Mouse (Mus musculus) NIH3T3 (cell line): Measurements from ENCODE around the gene Chmp3.

Source experiments
- DNase-seq: peaks from one replicate; pipeline ENCODE4 v3.0.0-alpha.2; 2012; ENCODE audit warnings: low read depth

The Chmp3 gene

DNA sequence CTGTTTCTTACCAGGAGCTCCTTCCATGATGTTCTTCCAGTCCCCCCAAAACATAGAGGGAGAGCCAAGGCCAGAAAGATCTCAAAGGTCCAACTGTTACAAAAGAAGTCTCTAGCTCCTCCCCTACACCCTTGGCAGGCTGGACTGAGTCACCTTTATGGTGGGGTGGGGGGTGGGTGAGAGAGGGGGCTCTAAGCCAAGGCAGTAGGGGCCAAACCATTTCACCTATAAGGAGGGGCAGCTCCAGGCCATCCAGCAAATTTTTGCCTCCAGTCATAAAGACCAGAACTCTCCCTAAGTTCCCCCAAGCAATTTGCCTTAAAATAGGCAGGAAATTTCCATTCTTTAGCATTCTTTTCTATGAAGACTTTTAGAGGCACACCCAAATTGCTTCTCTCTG lies 65.4 kb downstream of the Chmp3 start:
- DNase-seq: peak; percentile 24

DNA sequence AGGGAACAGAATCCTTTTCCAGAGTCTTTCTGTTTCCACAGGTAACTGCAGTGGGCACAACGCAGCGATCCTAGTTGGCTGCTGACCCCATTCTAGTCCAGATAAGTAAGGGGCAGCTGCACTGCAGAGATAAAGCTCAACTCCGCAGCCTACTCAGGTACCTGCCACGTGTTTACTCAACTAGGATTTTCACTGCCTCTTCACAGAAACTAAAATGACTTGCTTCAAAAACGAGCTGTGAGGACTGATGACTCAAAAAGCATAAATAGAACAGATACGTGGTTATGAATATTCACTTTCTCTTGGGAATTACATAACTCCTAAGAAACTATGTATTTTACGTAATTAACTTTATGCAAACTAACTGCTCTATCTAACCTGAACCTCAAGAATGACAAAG lies 66.4 kb downstream of the Chmp3 start:
- DNase-seq: no peak

DNA sequence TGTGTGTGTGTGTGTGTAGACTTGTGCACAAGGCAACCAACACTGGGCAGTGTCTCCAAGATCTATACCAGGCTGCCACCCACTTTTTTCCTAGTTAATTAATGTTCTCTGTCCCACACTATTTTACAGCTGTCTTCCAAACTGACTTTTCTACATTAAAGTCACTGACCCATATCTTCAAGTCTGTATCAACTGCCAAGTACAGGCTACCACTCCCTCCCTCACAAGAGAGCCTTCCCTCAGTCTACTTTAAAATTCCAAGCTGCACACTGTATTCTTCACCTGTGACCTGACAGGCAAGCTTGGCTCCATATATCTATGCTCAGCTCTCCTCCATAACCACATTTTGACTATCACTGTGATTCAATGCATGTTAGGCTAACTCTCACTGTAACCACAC lies 69.6 kb downstream of the Chmp3 start:
- no peak for DNase-seq

DNA sequence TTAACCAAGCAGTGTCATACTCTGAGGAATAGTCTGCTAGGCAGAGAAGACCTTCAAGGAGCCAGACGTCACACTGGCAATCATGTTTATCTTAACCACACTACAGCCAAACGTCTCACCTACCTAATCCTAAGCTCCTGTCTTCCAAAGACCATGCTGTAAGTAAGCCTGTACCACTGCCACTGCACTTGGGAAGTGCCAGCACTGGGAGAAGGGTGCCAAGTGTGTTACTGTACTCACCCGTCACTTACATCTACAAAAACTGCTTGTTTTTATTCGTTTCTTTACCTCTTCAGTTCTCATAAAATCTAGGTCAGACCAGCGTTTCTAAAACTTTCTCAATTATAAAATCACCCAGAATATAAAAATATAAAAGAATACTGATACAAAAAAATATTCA lies 73.4 kb downstream of the Chmp3 start:
- no peak for DNase-seq

GRCm38 (mm10) chr6:71621551-71621950 lies 78.0 kb downstream of the Chmp3 start:
- no peak for DNase-seq

- peak; percentile 79 for DNase-seq
Measured at GRCm38 (mm10) chr6:71621981-71622380, 78.4 kb downstream of the Chmp3 start.

GRCm38 (mm10) chr6:71624723-71625122 lies 81.1 kb downstream of the Chmp3 start:
- peak; percentile 65 for DNase-seq

DNA sequence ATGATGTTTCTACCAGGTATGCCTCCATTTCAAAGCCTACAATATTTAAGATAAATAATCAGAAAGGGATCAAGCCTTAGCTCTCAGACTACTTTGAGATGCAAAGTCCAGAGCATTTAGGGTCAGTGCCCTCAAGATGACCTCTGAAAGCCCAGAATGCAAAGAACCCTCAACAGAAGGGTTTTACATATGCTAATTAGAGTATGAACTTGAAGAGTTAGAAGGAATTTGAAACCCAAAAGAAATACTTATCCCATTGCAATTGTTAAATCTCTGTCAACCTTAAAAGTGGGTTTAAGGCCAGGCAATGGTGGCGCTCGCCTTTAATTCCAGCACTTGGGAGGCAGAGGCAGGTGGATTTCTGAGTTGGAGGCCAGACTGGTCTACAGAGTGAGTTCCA lies 82.4 kb downstream of the Chmp3 start:
- no peak for DNase-seq

- no peak for DNase-seq
Measured at GRCm38 (mm10) chr6:71627325-71627724, 83.7 kb downstream of the Chmp3 start.

DNA sequence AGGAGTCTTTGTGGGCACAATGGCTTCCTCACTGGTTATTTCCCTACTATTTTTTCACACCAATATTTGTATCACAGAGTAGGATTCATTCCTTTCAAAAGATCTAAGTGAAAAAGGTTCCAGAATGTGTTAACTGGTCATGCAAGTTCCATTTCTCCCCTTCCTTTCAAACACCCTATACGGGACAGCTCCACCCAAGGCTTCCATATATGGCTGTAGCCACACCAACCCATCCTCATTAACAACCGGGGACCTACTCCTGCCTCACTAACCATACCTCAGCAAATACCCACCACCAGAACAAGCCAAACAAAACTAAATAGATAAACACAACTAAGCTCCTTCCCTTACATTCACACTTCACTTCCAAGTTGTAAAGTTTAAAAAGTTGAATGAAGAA lies 87.6 kb downstream of the Chmp3 start:
- peak; percentile 46 for DNase-seq

DNA sequence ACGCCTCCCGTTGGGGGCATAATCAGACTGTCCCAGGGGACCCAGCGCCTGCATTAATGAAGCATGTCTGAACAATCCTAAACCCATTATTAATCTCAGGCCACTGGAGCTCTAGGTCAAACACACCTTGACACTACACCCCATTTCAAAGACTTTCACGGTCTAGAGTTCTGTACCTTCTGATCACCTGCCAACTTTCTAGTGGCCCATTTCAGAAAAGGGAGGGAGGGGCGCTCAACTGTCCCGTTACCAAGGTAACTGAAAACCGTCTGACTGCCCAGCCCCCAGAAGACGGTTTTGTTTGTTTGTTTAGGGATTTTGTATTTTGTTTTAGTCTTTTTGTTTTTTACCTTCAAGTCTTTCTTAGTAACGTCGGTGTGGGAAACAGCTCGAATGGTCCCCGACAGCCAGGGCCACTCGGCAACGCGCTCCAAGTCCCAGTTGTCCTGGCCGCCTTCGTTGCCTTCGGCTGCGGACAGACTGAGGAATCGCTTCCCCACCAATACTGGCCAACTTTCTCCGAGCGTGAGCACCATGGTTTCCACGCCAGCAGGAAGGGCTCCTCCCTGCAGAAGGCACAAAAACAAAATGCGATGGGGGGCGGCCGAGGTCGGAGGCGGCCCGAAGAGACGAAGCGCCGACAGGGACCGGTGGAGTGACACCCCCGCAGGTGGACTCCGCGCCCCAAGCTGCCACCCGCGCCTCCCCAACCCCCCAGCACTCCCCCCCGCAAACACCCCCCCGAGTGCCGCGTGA lies 88.3 kb downstream of the Chmp3 start:
- DNase-seq: peak; percentile 64
